Mouse (Mus musculus): ENCODE measurements around the gene Rps27.
A peak's percentile ranks its signal among the peaks of the same experiment; 100 is the strongest.
"Not testable (repeated sequence)": the region's sequence is repeated elsewhere in the genome, so short reads cannot be mapped to it uniquely, and the experiment has no call there.

Rps27 gene

GRCm38 (mm10) chr3:90213377-90213866 is at the start of gene Rps27, which contains the start of gene Rab13:
Gene Rps27 (minus strand): TSS chr3:90213651.
Gene Rab13 (plus strand): TSS chr3:90213695.
- peak; percentile 86 for DNase-seq (ENCODE audit: low read depth, low spot score)

GRCm38 (mm10) chr3:90258521-90258920 is 45.1 kb upstream of the Rps27 start:
- DNase-seq (ENCODE audit: low read depth, low spot score), result no peak

GRCm38 (mm10) chr3:90256731-90257530 is 43.5 kb upstream of the Rps27 start:
- no peak for DNase-seq (ENCODE audit: low read depth, low spot score)

GRCm38 (mm10) chr3:90255784-90256353 is 42.4 kb upstream of the Rps27 start:
- DNase-seq (ENCODE audit: low read depth, low spot score), result no peak

GRCm38 (mm10) chr3:90255194-90255565 is 41.7 kb upstream of the Rps27 start:
- DNase-seq (ENCODE audit: low read depth, low spot score), result no peak

- no peak for DNase-seq (ENCODE audit: low read depth, low spot score)
Measured at GRCm38 (mm10) chr3:90254419-90255193, 41.2 kb upstream of the Rps27 start.

- DNase-seq (ENCODE audit: low read depth, low spot score), result peak; percentile 93
Measured at GRCm38 (mm10) chr3:90253653-90254418, 40.4 kb upstream of the Rps27 start, which contains the start of gene Crtc2. Gene Crtc2 (plus strand): TSS chr3:90254163.

GRCm38 (mm10) chr3:90253174-90253573 is 39.7 kb upstream of the Rps27 start:
- not testable (repeated sequence) for DNase-seq (ENCODE audit: low read depth, low spot score)

GRCm38 (mm10) chr3:90252659-90253058 is 39.2 kb upstream of the Rps27 start:
- DNase-seq (ENCODE audit: low read depth, low spot score), result not testable (repeated sequence)

- DNase-seq (ENCODE audit: low read depth, low spot score), result not testable (repeated sequence)
Measured at GRCm38 (mm10) chr3:90251731-90252226, 38.3 kb upstream of the Rps27 start.

GRCm38 (mm10) chr3:90250791-90251190 is 37.3 kb upstream of the Rps27 start:
- DNase-seq (ENCODE audit: low read depth, low spot score), result no peak

- DNase-seq (ENCODE audit: low read depth, low spot score), result no peak
Measured at GRCm38 (mm10) chr3:90248746-90249100, 35.3 kb upstream of the Rps27 start.

- DNase-seq (ENCODE audit: low read depth, low spot score), result peak; percentile 76
Measured at GRCm38 (mm10) chr3:90247960-90248745, 34.7 kb upstream of the Rps27 start, which contains the start of gene Slc39a1. Gene Slc39a1 (plus strand): TSS chr3:90248172.

GRCm38 (mm10) chr3:90247630-90247959 is 34.1 kb upstream of the Rps27 start:
- DNase-seq (ENCODE audit: low read depth, low spot score), result no peak

- DNase-seq (ENCODE audit: low read depth, low spot score), result no peak
Measured at GRCm38 (mm10) chr3:90245406-90245805, 32.0 kb upstream of the Rps27 start.

GRCm38 (mm10) chr3:90242984-90243775 is 29.7 kb upstream of the Rps27 start, which contains the start of gene Creb3l4:
Gene Creb3l4 (minus strand): TSS chr3:90243512.
- no peak for DNase-seq (ENCODE audit: low read depth, low spot score)

- no peak for DNase-seq (ENCODE audit: low read depth, low spot score)
Measured at GRCm38 (mm10) chr3:90241669-90242358, 28.4 kb upstream of the Rps27 start.

GRCm38 (mm10) chr3:90241251-90241650 is 27.8 kb upstream of the Rps27 start:
- DNase-seq (ENCODE audit: low read depth, low spot score), result no peak

Data from retina, adult 2 months (tissue).